Mouse (Mus musculus) WW6 (cell line): Measurements from ENCODE around the gene Ckap4.
"Not testable (repeated sequence)": the region's sequence is repeated elsewhere in the genome, so short reads cannot be mapped to it uniquely, and the experiment has no call there.

Source experiments
- DNase-seq: peaks from one replicate; pipeline ENCODE4 v3.0.0-alpha.2; 2013; ENCODE audit warnings: low read depth, low spot score

The Ckap4 gene

DNA sequence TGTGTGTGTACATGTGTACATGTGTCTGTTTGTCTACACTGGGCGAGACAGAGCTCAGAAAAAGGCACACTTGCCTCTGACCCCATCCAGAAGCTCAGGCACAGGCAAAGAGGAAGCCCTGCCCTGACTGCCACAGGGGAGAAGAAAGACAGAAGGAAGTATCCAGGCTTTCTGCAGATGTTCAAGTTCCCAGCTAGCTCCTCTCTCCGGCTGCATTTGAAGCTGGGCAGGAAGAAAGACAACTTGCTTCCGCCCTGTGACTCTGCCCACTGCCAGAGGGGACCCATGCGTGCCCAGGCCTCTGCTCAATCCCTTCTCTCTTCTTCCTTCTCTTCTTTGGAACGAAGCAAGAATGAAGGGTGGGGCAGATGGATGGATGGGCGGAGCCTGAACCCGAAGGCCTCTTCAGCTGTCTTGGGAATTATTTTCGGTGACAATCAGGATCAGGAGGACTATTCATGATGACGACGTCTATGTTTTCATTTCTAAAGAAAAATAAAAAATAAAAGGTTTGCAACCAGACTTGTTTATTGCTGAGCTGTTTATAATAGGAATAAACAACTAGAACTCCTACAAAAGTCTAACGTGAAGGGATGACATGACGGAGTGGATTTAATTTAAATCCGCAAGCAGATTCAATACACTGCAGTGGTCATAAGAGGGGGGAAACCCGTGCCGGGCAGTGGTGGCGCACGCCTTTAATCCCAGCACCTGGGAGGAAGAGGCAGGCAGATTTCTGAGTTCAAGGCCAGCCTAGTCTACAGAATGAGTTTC, 15.5 kb upstream of the Ckap4 start:
- DNase-seq = no peak

DNA sequence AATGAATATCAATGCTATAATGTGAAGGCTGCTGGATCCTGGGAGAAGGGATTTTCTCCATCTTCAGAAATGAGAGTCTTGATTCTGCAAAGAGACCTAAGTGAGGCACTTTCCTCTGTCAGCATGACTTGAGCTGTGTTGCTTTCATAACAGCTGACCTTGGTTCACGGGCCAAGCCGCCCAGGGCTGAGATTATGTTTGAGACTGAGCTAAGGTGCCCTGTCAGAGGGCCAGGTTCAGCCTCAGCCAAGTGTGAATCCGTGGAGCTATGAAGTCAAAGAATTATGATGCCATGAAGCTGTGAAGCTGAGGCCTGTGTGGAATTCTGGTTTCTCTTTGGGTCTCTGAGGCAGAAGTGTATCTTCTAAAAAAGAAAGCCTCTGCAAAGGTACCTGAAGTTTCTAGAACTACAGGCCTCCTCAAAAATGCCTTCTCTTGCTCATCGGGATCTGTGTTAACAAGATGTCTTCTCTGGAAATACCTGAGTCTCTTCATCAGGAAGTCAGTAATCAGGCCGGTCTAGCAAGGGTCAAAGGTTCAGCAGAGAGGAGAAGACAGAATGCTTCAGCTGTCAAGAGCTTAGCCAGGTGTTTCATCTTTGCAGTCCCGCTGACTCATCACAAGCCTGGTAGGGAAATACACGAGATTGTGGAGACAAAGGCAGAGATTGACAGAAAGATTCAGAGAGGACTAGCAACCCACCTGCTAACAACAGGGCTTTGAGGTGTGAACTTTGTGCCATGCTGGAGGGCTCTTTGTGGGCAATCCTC, 11.2 kb upstream of the Ckap4 start:
- no peak for DNase-seq

DNA sequence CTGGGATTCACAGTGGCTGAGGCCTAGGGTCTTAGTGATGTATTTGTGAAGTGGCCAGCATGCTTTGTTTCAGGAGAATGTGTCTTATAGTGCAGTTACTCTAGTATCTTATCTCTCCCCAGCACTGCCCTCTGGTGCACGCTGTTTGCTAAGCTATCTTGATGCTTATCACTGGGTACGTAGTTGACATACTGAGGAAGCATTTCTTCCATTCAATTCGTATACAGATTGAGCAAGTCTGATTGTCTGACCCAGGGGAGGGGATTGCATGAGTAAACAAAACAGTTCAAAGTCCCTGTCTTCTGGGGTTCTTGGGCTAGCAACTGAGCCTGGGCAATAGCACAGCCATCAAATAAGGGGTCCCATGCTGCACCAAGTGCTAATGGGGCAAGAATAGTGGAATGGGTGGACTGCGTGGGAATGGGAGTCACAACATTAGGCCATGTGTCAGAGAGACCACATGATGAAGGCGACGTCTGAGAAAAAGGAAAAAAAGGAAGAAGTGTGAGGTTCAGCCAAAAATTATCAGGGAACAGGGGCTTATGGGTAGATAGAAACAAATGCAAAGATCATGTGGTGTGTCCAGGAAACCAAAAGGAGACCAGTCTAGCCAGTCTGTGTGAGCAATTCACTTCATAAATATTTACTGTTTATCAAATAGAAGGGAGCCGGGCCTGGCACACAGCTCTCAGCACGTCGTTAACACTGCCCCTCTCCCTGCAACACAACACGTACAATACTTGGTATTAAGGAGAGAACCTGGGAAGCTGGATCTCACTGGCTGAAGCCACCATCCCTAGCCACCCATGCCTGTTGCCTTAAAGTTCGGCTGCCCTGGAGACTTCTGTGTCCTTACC, 9.2 kb upstream of the Ckap4 start:
- DNase-seq = no peak

DNA sequence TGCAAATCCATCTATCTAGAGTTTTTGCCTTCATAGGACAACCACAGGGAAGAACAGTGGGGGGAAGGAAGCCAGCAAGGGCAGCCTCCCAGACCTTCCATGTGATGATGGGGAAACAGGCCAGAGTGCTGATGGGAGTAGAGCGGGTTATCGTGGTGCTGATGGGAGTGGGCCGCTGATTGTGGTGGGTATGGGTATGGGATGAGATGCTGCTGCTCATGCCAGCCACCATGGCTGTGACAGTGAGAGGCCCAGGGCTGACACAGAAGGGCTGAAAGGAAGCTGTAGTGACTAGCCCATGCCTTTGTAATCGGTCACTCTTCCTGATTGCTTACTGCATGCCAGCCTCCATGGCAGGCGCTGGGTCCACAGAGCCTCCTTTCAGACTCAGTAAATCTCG, 5.8 kb upstream of the Ckap4 start:
- DNase-seq = no peak

DNA sequence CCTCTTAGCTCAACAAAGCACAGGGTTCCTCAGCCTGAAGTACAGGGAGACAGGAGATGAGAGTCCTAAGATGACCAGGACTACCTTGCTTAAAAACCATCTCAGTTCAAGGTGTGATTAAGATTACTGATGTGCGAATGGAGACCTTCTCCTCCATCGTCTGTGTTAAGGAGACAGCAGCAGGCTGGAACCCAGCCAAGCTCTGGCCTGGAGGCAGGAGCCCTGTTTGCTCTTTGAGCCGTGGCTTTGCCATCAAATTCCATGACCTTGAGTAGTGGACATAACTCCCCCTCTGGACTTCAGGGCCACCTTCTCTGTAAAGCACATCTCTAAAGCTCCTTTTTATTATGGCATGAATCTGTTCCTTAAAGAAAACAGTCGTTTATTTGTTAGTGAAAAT, 2.0 kb upstream of the Ckap4 start:
- DNase-seq = no peak

DNA sequence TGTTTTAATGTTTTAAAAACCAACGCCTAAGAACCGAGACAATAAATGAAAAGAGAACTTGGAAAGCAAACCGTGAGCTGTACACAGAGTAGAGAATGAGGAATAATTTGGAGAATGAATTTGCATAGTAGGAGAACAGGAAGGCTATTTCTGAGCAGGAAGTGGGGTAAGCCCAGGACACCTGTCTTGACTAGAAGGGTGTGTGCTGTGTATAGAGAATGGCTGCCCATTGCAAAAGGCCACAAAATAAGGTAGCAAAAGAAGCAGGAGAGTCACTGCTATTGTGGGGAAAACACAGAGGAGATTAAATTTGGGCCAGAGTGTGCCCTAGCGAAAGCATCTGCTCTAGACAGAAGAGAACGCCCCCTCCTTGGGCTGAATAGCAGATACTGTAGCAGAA, 1.6 kb upstream of the Ckap4 start:
- no peak for DNase-seq

DNA sequence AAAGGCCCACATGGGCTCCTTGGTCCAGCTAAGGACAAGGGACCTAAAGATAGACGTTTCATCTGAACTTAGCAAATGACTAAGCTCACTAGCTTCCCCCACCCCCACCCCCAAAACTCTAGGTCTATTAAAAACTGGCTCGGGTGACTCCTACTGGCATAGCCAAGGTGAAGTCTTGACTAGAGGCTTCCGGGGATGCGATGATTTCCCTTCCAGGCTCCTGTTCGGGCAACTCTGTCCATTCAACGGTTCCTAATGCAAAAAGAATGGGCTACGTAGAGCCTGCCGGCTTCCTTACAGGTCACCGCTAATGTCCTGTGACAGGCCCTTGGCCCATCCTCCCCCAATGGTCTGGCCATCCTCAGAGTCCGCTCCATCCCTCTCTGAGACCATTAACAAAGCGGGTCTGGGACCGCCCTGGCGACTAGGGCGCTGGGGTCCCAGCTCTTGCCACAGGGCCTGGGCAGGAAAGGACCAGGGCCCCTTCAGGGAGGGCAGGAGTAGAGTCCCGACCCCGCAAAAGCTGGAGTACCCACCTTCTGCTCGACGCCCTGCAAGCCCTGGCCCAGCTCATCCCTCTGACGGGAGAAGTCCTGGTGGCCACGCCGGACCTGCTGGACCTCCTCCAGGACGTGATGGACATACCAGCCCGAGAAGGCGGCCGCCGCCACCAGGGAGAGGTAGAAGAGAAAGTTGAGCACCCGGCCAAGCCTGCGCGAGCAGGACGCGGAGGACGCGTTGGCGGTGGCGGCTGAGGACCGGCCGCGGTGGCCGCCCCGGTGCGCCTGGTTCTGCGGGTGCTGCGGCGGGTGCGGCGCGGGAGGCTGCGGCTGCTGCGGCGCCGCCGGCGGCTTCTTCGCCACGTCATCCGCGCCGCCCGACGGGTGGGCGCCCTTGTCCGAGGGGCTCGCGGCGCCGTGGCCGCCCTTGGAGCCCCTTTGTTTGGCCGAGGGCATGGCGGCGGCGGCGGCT, 665 bp downstream of the Ckap4 start:
- no peak for DNase-seq

DNA sequence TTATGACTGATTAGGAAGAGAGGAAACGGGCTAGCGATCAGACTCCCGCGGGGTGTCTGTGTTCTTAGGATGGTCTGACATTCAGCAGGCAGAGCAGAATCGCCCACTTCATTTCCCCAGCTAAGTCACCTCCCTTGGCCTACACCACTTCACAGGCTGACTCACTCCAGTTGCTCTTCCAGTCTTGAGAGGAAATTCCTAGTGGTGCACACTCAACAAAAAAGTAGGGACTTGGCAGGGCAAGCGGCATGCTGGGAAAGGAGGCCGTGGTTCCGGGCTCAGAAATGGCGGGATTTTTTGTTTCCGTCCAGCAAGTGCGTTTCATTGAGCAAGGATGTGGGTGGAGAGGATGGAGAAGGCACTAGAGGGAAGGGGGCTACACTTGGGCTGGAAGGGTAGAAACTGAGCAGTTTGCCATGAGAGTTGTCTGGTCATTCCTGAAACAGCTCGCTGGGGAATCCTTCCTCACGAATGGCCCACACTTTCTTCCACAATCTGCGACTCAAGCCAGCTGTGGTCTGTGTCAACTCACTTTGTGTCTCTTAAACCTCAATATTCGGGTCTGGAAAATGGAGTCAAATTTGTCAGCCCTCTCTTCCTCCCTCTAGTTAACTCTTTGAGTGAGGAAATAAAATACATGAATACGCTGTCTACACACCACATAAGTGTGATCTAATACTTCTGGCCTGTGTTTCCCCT, 1.5 kb downstream of the Ckap4 start:
- DNase-seq = no peak

DNA sequence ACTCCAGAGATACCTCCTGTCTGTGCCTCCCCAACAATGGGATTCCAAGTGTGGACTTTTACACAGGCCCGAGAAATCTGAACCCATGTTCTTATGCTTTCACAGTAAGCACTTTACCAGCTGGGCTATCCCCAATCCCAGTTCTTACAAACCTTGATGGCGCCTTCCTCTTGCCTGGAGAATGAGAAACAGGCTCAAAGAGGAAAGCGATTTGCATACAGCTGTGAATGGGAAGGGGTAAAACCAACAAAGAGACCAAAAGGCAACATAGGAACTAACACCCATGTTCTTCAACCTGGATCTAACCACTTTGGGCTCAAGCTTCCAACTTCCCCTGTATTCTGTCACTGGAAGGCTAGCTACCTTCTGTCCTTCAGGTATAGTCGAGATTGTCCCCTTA, 2.3 kb downstream of the Ckap4 start:
- no peak for DNase-seq

DNA sequence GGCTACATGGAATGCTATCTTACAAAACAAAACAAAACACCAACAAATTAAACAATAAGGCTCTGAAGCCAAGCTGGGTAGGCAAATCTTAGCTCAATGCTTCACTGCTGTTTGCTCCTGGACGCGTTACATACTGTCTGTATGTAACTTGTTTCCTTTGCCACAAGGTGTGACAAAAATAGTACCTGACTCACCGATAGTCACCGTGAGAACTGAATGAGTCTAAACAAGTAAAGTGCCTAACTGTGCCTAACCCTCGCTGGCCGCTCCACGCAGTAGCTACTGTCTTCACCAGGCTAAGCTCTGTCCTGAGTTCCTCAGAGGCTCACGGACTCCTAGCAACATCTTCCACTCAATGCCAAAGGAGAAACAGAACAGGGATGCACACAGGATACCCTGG, 3.5 kb downstream of the Ckap4 start:
- no peak for DNase-seq

DNA sequence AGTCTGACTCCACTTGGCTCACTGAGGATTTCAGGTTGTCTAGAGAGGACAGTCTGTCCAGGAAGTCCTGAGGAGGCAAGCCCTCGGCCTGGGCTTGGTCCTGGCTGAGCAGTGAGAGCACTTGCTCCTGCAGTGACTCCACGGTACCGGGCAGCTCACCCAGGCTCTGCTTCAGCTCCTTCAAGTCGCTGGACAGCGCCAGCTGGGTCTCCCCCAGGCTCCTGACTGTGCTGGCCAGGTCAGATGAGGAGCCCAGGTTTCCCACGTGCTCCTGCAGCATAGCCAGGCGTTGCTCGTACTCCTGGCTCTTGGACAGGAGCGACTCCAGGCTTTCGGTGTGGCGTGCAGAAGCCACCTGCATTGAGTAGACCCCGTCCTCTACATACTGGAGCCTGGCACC, 6.2 kb downstream of the Ckap4 start:
- DNase-seq = no peak

DNA sequence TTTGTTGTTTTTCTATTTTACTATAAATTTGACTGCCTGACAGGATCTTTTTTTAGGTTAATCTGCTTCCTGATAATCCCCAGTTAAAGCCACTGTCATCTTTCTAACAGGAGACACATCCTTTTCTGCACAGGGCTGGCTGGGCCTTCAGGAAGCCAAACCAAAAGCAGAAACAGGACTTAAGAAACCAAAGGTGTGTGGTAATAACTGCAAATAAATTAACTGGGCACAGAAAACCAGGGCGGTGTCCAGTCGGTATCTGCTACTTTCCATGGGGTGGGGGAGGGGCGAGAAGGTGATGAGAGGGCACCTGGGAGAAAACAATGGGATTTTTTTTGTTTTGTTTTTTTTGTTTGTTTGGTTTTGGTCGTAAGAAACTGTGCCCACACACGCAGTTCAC, 6.8 kb downstream of the Ckap4 start:
- DNase-seq = no peak

DNA sequence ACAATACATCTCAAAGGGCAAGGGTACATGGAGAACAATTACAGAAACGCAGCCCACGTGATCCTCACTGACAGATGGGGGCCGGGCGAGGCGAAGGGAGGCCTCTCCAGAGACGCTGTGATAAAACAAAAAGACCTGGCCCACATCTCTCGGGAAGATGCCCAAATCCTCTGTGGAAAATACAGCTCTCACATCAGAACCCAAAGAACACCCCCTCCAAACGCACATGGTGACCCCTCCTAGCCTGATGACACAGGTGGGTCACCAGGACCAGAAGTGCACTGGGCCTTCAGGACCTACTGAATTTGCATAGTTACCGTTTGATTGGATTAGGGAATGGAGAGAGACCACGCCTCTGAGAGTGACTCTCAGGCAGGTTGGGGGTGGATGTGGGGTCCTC, 7.4 kb downstream of the Ckap4 start:
- DNase-seq = no peak

DNA sequence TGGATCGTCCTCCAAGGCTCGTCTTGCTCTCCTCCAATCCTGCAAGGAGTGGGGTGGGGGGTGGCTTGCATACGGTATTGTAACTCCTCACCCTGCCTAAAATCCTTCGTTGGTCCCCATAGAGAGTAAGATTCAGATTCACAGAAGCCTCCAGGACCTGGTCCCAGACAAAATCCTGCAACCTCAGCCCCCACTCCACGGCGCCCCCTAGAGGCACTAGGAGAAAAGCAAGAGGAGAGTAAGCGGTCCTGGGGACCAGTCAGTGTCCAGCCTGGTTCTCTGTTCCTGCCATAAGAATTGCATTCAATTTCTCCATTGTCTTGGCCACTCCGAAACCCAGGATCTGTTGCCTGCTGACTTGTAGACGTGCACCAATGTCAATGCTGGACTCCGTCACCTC, 10.2 kb downstream of the Ckap4 start:
- DNase-seq = no peak

DNA sequence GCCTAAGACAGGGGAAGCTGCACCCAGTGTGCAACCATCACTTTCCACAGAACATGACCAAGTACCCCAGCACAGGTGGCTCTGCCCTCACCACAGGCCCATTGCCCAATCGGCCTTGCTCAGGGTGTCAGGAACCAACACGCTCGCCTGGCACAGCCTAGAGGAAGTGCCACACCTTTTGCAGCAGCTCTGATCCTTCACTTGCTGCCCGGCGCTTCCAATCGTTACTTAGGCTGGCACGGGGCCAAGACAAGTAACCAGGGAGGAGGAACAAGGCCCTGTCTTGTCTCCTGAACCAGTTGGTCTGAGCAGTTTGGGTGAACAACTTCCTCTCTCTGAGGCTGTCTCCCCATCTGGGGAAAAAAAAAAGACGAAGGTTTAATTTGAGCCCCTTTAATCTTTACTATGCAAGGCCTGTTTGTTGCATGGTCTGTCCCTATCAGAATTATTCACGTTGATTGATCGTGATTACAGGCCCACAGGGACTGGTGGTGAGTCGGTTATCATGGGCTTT, 17.4 kb downstream of the Ckap4 start:
- no peak for DNase-seq

DNA sequence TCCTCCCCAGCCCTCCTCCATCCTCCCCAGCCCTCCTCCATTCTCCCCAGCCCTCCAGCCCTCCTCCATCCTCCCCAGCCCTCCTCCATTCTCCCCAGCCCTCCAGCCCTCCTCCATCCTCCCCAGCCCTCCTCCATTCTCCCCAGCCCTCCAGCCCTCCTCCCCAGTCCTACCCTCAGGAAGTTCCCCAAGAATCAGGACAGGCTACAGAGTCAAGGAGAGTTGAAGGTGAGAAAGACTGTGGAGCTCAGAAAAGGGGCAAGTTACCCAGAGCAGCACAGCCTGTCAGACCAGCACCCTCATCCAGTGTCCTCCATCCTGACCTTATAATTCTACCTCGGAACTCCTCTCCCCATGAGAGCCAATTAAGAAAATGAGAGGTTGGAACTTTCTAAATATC, 17.9 kb downstream of the Ckap4 start:
- DNase-seq = not testable (repeated sequence)

DNA sequence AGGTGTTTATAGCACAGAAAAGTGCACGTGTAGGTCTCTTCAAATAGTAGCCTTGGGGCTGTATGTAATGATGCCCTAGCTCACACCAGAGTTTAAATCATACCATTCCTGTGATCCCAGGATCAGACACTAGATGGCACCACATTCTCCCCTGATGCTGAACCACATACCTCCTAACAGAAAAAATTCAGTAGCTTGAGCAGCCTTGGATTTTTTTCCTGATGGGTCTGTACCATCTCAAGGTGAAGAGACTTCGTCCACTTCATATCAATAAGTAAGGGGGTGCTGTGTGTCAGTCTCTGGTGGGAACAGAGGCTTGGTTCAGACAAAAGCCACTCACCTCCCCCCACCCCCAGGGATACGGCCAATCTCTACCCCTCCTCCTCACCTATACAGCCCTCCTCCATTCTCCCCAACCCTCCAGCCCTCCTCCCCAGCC, 18.3 kb downstream of the Ckap4 start:
- peak; percentile 61 for DNase-seq

DNA sequence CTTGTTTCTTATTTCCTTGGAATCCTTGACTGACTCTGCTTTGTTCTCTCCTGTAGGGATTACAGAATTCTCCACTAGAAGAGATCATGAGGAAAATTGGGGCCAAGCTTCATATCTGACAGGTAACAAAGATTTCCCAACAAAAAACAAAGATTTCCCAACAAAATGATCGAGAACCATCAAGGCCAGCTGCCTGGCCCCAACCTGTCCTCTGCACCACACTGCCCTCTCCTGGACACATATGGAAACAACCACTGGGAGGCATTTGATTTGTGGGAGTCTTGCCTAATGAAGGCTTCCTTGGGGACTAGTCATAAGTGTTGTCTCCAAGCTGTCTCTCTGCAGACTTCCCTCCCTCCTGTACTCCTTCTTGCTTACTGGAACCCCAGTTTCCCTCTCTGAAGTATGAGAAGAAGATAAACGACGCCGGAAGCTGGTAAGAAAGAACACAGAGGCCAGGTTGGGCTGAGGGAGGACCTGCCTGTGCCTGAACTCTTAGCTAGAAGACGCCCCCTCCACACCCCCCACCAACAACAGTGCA, 19.8 kb downstream of the Ckap4 start:
- peak; percentile 42 for DNase-seq

DNA sequence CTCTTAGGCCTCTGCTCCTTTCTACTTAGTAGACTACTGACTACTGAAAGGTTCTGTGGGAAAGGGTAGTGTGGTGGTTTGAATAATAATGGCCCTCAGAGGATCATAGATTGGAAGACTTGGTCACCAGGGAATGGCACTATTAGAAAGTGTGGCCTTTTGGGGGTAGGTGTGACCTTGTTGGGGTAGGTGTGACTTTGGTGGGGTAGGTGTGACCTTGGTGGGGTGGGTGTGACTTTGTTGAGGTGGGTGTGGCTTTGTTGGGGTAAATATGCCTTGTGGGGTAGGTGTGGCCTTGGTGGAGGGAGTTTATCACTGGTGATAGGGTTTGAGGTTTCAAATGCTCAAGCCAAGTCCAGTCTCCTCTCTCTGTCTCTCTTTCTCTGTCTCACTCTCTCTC, 21.1 kb downstream of the Ckap4 start:
- no peak for DNase-seq

DNA sequence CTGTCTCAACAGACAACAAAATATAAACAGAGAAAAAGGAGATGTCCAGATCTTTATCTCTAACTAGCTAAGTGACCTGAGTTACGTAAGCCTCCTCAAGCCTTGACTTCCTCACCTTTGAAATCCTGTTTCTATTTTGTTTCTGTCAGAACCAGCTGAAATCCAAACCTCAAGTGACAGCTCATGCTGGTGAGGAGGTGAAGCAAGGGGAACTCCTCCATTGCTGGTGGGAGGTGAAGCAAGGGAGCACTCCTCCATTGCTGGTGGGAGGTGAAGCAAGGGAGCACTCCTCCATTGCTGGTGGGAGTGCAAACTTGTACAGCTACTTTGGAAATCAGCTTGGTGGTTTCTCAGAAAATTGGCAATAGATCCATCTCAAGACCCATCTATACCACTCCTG, 25.3 kb downstream of the Ckap4 start:
- DNase-seq = no peak
